Mouse (Mus musculus) adrenal gland, adult 2 months (tissue): ENCODE measurements around the gene Ramp3. TPM values are rescaled to one million over a fixed set of nuclear protein-coding genes. Genes with fewer than 3 reads are reported as not detected.
"Not testable (repeated sequence)": the region's sequence is repeated elsewhere in the genome, so short reads cannot be mapped to it uniquely, and the experiment has no call there.

Experiments used
- DNase-seq: peaks from one replicate; pipeline ENCODE4 v3.0.0; 2021
- long read RNA-seq: library from polyadenylated mRNA; stranded (forward); transcript quantifications from one replicate; pipeline ENCODE4 v2.0.0, GENCODE M21; 2021
- polyA plus RNA-seq: library from polyadenylated mRNA; depleted of rRNA; stranded (reverse); fragments of >200 nt; gene quantifications from 2 replicates; pipeline ENCODE4 v1.2.3, GENCODE M21; 2012; rRNA removed
- total RNA-seq, 2 experiments: library from RNA; stranded (reverse); gene quantifications; 2 replicates each; pipeline ENCODE4 v1.2.3; 2021

Ramp3 gene
- total RNA-seq (10 to 100 TPM; 15.9 to 21.7 TPM), polyA plus RNA-seq (25.3 and 30.7 TPM in 2 replicates)
- long read RNA-seq, transcript Ramp3-201 (3 exons, 1,233 nt), result major isoform, 9 of 10 reads
- long read RNA-seq, partial matches to known transcripts, result 0 of 10 reads
- long read RNA-seq, other reads (novel, unspliced or antisense), result 0 of 10 reads

DNA sequence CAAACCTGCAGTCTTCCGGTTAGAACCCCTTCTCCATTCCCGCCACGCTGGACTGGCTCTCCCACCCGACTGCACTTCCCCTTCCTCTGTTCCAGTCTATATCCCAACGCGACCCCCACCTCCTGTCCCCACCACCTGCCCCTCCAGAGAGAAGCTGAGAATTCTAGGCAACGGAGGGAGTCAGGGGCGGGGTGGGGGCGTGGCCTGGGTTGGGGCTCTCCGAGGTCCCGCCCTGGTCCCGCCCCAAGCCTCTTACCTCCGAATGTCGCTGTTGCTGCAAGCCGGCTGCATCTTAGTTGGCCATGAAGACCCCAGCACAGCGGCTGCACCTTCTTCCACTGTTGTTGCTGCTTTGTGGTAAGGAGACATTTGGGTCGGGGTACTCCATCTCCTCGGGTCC, at the start of gene Ramp3:
Gene Ramp3, plus strand, starts transcription at position 251 of the 400 bp plus-strand sequence.
- DNase-seq, result peak; percentile 42

DNA sequence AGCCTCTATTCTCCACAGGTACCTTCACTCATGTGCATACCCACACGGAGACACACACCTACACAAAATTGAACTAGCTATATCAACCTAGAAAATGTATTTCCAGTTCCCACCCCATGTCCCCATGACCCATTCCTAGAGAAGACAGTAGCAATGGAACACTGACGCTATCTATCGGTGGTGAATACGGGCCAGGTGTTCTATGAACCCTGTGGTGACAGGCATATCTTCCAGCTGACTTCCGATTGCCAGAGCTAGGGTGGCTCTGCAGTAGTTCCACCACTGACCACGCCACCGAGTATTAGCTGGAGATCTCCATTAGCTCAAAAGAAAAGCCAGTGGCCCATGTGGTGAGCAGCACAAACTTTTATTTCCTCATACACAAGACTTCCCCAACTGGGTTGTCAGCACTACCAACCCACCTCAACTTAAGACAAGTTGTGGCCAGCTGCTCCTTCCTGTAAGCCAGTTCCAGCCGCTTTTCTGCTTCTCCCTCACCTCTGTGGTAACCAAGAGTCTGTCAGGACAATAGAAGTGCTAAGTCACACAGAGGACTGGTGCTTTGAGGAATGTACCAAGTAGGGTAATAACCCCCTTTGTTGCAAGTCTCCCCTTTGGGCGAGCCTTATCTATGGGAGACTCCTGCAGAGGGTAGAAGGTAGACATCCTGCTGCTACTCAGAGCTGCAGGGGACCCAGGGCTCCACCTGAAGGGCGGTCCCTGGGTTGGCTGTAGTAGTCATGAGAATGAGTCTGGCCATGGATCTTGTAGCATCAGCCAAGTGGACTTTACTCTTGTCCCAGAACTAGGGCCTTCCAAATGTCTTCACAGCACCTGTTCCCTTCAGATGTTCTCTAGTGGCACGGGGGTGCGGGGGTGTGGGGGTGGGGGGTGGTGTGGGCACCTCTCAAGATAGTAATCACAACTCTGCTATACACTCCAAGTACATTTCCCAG, 42.8 kb upstream of the Ramp3 start:
- DNase-seq, result no peak

DNA sequence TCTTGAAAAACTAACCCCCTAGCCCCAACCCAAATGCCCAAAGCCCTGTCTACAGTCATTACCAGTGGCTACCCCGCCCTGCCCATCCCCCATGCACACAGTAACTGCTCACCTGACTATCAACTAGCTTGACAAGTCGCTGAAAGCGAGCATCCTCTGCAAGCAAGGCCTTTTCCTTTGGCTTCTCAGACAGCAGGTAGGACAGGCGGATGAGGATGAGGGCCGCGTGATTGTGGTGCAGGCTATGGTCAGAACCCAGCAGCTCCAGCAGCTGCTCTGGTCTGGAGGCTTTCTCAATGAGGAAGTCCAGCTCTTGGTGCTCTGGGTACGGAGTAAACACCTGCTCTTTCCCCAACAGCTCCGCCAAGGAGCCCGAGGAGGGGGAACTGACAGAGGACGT, 34.6 kb upstream of the Ramp3 start:
- DNase-seq, result no peak

DNA sequence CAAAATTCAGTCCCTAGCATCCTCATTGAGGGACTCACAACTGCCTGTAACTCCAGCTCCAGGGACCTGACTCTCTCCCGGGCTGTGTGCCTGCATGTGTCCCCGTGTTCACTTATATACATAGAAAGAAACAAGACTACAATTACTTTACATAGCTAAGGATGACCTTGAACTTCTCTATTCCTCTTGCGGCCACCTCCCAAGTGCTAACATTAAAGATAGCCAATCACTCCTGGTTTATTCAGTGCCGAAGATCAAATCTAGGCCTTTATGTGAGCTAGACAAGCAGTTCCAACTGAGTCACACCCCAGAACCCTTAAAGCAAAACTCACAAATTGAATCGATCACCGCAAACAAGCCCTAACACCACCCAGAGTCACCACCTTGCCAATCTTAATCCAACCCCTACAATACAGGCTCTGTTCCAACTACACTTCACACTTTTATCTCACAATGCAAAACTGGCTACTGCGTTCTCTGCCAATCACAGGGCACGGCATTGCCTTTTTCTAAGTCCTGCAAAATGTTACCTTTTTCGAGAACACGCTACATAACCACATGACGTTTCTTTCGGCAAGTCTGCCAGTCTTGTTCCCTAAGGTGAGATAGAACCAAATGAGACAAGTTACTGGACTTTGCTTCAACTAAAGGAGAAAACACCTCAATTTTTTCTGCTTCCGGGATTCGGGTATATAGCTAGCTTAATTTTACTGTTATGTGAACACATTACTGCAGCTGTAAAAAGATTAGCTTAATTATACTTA, 33.5 kb upstream of the Ramp3 start:
- no peak for DNase-seq

DNA sequence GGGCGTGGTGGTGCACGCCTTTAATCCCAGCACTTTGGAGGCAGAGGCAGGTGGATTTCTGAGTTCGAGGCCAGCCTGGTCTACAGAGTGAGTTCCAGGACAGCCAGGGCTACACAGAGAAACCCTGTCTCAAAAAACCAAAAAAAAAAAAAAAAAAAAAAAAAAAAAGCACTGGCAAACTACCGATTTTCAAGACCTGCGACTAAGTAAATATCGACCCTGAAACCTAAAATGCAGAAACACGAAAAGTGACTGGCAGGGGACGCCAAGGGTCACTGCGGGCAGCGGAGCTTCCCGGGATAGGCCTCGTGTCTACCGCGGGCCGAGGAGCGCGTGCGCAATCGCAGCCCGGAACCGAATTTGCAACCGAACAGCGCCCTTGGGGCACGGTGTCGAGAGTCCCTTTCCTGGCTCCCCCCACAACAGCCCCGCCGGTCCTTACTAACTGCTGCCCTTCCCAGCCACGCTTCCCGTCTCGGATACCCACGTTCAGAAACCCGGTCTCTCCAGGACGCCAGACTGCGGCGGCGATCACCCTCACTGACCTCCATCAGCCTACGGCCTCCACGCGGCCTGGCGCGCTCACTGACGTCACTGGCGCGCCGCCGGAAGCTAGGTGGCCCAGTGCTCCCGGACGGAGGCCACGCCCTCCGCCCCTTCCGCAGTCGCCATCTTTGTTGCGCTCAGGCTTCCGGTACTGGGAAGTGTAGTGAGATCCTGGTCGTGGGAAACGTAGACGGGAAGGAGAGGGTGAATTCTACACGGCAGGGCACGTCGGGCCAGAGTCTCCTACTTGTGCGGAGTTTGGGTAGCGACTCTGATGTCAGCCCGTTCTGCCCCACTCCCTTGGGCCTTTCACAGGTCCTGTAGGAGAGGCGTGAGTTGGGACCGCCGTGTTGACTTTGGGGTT, 32.6 kb upstream of the Ramp3 start, which contains the start of gene Tbrg4:
Gene Tbrg4, minus strand, starts transcription at position 590 of the 910 bp plus-strand sequence.
- DNase-seq, result peak; percentile 96

DNA sequence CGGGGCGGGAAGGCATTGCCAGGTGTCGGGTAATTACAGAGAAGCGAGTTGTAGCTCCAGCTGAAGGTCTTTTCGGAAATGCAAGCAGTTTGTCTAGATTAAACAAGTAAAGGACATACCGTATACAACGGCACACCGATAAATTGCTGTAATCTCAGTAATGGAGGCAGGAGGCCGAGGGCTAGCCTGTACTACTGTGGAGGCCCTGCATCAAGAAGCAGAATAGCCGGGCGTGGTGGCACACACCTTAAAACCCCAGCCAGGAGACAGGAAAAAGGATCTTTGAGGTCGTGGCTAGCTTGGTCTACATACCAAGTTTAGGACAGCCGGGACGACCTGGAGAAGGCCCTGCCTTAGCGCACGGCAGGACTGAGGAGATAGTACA, 31.9 kb upstream of the Ramp3 start:
- no peak for DNase-seq

DNA sequence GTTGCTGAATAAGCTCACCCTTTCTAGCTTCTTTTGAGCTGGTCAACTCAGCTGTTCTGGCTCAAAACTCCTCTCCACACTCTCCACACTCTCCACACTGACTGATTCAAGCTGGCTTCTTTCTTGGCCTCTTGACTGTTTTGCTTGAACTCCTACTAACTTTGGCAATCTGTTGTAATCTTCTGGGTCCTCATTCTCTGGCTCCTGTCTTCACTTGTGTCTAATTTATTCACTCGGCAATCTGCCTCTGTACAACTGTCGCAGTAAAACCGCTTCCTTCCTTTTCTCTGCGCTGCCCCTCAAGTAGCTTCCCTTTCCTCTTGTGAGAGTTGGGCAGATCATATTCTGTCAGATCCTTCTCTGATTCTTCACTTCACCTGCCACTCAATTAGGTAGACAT, 30.6 kb upstream of the Ramp3 start:
- DNase-seq, result no peak

DNA sequence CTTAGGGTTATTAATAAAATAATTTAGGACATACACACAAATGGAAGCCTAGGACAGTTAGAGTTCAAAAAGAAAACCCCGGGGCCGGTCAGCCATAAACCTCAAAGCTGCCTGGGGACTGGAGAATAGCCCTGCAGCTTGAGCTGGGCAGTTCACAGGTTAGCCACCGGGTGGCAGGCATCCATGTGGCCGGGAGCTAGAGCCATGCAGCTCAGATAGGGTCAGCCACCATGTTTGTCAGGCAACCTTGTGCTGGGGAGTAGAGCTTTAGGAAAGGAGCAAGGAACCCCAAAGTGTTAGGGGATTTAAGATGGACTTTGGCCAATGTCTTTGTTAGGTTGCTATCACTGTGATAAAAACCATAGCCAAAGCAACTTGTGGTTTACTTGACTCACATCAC, 29.8 kb upstream of the Ramp3 start:
- DNase-seq, result peak; percentile 65

DNA sequence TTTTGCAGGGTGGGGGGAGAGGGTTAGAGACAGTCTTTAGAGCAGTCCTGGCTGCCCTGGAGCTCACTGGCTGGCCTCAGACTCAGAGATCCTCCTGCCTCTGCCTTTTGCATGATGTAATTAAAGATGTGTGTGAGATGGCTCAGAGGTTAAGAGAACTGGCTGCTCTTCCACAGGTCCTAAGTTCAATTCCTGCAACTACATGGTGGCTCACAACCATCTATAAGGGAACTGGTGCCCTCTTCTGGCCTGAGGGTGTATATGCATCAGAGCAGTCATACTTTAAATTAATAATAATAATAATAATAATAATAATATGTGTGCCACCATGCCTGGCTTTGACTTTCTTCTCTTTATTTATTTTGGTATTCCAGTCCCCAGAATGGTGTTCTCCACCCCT, 28.7 kb upstream of the Ramp3 start:
- no peak for DNase-seq

DNA sequence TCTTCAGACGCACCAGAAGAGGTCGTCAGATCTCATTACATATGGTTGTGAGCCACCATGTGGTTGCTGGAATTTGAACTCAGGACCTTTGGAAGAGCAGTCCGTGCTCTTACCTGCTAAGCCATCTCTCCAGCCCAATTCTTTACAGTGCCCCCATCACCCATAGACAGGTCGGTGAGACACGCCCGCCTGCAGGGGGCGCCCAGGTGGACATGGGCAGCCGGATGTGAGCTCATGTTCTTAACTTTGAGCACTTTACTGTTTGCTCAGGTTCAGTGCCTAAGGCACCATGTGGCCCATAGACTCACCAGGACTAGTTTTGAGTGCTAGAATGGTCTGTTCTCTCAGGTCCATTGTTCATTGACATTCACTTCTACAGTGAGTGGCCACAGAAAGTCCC, 22.2 kb upstream of the Ramp3 start:
- DNase-seq, result no peak

DNA sequence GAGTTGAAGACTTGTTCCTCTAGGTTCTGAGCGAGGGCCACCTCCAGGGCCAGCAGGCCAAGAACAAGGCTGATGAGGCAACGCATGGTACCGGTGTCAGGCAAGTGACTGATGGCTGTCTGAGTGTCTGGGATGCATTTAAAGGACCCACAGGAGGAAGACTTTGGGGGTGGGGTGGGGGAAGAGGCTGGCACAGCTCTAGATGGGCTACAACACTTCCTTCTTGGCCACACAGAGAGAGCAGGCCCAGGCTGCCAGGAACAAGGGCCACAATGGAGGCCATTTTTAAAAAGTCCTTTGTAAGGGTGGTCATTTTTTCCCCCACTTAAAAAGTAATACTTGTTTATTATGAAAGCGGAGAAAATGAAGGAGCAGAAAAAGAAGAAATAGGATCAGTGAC, 19.8 kb upstream of the Ramp3 start, which contains the start of gene Wap:
Gene Wap, minus strand, starts transcription at position 101 of the 400 bp plus-strand sequence.
- DNase-seq, result no peak

DNA sequence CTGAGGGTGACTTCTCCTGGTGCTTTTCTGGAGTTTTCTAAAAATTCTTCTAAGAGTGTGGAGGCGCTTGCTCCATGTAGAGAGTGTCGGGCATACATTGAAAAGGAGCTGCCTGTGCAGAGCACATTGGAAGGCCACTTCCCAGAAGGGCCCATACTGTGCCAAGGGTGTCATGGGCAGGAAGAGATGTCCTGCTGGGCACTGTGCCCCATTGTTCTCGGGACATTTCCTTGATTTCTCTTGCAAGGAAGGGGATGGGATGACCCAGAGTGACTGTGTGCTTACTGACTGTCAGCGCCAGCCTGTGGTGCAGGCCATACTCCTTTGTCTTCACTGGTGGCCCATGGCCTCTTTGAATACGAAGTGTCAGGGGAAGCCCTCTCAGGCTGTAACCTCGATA, 19.2 kb upstream of the Ramp3 start:
- DNase-seq, result no peak

DNA sequence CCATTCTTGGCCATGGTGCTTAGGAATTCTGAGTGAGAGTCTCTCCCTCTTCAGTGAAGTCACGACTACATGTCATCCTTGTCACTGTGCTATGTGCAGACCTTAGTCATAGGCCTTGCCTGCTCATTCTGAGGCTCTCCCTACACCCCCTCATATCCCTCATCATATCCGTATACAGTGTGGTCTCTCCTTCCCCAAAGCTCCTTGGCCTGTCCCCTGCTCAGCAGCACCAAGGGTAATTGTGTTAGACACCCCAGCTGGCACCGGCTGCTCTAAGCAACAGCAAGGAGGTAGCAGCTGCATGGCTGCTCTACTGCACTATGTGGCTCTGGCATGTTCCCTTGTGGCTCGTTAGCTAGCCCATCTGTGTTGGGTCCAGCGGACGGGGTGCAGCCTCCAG, 13.8 kb upstream of the Ramp3 start:
- DNase-seq, result no peak

DNA sequence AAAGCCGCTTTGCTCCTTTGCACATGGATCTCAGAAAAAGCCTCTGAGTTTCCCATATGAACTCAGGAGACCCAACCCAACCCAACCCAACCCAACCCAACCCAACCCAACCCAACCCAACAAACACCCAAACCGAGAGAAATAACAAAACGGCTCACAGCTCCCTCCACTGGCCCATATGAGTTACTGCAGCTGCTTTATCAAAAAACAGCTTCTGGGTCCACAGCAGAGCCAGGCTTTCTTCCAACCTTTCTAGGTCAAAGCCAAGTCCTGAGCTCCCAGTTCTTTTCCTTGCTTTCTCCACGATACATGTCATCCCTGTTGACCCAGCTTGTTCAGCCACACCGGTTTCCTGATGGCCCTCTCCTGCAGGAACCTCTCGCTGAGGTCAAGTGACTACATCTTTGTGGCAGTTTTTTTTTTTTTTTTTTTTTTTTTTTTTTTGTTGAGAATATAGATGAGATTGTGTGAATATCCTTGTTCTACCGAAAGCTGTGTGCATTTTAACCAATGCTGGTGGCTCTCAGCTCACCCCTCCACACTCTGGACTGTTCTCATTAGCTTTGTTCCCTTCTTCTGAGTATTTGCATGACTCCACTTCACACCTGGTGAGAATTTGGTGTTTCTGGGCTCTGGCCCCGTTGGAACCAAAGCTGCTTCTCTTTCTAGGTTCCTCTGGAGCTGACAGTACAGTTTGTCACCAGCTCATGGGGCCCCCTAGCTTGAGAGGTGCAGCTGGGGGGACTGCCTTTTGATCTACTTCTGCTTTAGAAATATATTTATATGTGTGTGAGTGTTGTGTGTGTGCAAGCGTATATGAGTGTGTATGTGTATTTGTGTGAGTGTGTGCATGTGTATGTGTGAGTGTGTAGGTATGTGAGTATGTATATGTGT, 10.2 kb upstream of the Ramp3 start:
- DNase-seq, result no peak

DNA sequence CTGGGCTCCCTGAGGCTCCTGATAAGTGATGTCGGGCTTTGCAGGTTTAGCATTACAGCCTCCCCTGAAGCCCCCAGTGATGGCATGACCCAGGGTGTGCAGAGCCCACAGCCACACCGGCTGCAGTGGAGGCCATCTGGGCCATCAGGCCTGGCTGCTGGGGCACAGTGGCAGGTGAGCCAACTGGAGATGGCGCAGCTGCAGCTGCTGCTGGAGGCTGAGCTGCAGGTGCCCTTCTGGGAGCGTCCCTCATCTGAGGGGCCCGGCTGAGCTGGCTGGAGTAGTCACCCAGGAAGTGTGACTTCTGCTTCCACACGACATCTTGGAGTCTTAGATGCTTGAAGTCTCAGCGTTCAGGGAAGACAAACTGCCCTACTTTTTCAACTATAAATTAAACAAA, 7.8 kb upstream of the Ramp3 start:
- DNase-seq, result no peak

DNA sequence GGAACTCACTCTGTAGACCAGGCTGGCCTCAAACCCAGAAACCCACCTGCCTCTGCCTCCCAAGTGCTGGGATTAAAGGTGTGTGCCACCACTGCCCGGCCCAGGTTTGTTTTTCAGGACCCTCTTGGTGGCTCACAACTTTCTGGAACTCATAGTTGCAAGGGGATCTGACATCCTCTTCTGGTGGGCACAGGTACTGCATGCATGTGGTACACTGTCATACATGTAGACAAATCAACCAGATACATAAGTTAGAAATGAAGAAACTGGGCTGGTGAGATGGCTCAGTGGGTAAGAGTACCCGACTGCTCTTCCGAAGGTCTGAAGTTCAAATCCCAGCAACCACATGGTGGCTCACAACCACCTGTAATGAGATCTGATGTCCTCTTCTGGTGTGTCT, 5.3 kb upstream of the Ramp3 start:
- not testable (repeated sequence) for DNase-seq

DNA sequence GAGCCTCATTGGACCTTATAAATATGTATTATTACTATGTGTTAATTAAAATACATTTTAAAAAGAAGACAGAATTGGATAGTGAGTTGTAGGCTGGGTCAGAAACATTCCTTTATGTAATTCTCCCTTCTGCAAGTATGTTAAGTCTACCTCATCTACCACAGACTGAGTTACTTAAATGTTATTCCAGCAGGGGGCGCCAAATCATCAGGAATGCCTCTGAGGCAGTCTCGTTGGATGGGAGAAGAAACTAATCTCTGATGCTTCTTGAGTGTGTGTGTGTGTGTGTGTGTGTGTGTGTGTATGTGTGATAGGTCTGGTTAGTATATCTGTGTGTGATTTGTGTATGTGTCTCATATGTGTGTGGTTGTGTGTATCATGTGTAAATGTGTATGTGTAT, 3.4 kb upstream of the Ramp3 start:
- peak; percentile 67 for DNase-seq

DNA sequence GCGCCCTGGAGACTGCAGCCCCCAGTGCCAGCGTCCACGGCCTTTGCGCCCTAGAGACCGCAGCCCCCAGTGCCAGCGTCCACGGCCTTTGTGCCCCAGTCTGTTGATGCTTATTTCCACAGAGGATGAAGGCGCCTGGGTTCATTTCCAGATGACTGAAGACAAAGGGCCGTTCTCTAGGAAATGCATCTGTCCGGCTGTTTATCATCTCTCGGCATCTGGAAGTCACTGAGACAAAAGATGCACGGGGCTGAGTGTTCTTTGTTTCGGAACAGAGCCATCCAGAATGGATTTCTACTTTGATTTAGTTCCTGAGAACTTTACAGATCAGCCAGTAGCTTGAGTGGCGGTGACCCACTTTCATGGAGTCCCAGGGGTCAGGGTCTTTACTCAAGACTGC, 2.9 kb downstream of the Ramp3 start:
- DNase-seq, result no peak

DNA sequence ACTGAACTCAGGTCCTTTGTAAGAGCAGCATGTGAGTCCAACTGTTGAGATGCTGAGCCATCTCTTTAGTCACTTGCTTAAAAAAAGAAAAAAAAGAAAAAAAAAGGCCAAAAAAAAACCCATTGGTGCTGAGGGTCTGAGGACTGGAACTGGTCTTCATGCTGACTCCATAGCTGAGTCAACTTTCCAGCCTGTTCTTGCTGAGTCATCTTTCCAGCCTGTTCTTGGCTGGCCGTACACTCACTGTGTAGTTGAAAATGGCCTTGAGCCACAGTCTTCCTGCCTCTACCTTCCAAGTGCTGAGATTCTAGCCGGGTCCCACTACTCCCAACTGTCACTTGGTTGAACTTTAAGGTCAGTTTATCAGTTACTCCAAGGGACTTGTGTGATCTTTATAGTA, 8.3 kb downstream of the Ramp3 start:
- peak; percentile 29 for DNase-seq

DNA sequence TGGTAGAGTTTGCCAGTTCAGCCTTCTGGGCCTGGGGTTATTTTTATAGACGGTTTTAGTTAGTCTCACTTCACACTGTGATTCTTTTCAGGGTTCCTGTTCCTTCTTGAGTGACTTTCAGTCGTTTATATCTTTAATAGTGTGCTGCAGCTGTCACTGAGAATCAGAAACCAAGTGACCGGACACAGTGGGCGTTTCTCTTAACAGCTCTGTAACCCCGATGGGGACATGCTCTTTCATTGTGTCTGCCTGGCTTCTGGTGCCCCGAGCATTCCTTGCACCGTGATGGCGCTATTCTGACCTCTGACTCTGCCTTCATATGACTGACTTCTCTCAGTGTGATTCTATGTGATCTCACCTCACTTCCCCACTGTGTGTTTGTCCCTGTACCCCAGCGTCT, 10.7 kb downstream of the Ramp3 start:
- no peak for DNase-seq

DNA sequence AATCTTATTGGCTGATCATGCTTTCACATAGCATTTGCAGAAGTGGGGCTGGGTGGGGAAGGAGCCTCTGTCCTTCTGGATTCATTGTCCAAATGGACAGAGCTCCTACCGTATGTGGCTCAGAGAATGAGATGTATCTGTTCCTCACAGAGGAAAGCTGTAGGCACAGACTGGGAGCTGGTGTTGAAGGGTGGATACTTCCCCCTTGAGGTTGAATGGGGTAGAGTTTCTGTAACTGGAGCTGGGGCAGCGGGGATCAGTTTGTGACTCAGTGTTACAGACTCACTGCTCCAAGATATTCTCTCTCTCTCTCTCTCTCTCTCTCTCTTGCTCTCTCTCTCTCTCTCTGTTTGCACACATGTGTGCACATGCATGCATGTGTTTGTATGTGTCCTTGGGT, 11.7 kb downstream of the Ramp3 start:
- no peak for DNase-seq
